In the genomic region with DNA sequence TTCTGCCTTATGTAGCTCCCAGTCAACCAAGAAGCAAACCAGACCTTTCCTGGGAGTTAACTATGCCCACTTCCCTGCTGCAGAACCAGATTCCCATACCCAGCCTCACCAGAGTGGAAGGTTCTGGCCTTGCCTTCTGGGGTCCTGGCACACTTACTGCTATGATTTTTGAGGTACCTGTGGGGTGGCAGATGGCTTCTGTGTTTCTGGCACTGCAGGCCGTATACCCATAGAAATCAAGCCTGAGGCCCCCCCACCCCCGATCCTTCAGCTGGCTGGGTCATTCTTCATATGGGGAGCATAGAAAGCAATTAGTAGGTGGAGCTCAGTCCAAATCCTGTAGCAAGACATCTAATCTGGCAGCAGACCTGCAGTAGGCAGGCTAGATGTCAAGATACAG, we compare ENCODE assay signal across 27 mouse cellular contexts. TPM values are rescaled to one million over a fixed set of nuclear protein-coding genes. Genes with fewer than 3 reads are reported as not detected.
DNase-seq lines count a peak whose midpoint lies in the region; ATAC-seq and TF ChIP-seq lines count a peak whose summit lies in the region.
"Had no signal": no experiment of that assay in that cellular context is flagged by ENCODE, and none has a peak within 500 bp of the region (broad histone marks: within the 10 kb centered on the region; RNA-seq: fewer than 3 reads in every experiment).

No protein-coding gene starts in this region.

- H3K4me3 ChIP-seq in embryonic facial prominence, embryonic 13.5 days, result no peak overlapping the region
- no peak overlapping the region for H3K4me3 ChIP-seq in embryonic facial prominence, embryonic 10.5 days
- no peak overlapping the region for H3K4me3 ChIP-seq in cerebellum, adult 2 months (replicated peaks; ENCODE audit: insufficient read depth, low read depth, low read length)
- H3K4me3 ChIP-seq: erythroblast, embryonic 14.5 days; heart, embryonic 12.5 days; limb, embryonic 12.5 days; liver, embryonic 15.5 days; neural tube, embryonic 13.5 days had no signal

- no peak for DNase-seq in embryonic facial prominence, embryonic 10.5 days (ENCODE audit: low spot score)
- DNase-seq in brain, adult 2 months (ENCODE audit: low read depth, low spot score), result peak; percentile 92
- peak; percentile 51 to 74 for DNase-seq in cerebellum, adult 2 months
- DNase-seq in cerebellum, postnatal 14 days, result peak; percentile 65 to 69
- no peak for DNase-seq in urinary bladder, postnatal 25 days (ENCODE audit: low spot score)
- no peak for DNase-seq in thymus, postnatal 4 days
- DNase-seq in adrenal gland, adult (ENCODE audit: inconsistent age in 2 of 2, low spot score in 1 of 2), result no peak
- DNase-seq: adrenal gland, postnatal 25 days; embryo, embryonic 11 days; forebrain, postnatal 0 days; gastrocnemius, postnatal 10 days; kidney, adult 9 months; kidney, postnatal 10 days; lung, embryonic 14.5 days; lung, postnatal 14 days; right cerebral cortex, postnatal 4 days; thymus, adult 18-20 months; thymus, postnatal 36 days had no signal

- no peak for TF ChIP-seq POLR2A in cerebellum, adult 2 months (IDR thresholded peaks at IDR 0.05; ENCODE audit: borderline replicate concordance, insufficient read depth, low read length)

- H3K27me3 ChIP-seq in embryonic facial prominence, embryonic 13.5 days, result no peaks in the 10 kb centered on the region
- H3K27me3 ChIP-seq in embryonic facial prominence, embryonic 10.5 days (replicated peaks; ENCODE audit: low read depth, poor library complexity, severe bottlenecking), result no peaks in the 10 kb centered on the region
- H3K27me3 ChIP-seq in cerebellum, adult 2 months (ENCODE audit: control insufficient read depth, insufficient read depth, low read length), result no peaks in the 10 kb centered on the region
- H3K27me3 ChIP-seq: heart, embryonic 12.5 days; limb, embryonic 12.5 days; liver, embryonic 15.5 days; neural tube, embryonic 13.5 days had no signal

- WGBS in embryonic facial prominence, embryonic 13.5 days, result 86% methylated on average over 2 of the region's 2 CpGs
- WGBS in embryonic facial prominence, embryonic 10.5 days, result 88% methylated on average over 2 of the region's 2 CpGs
- 7% methylated on average over 2 of the region's 2 CpGs for WGBS in cerebellum, adult 2 months

- H3K4me2 ChIP-seq in embryonic facial prominence, embryonic 13.5 days, result no peak overlapping the region
- H3K4me2 ChIP-seq: heart, embryonic 12.5 days; hindbrain, embryonic 14.5 days; limb, embryonic 12.5 days; liver, embryonic 15.5 days; lung, embryonic 14.5 days; neural tube, embryonic 13.5 days had no signal

- no peak for TF ChIP-seq CTCF in cerebellum, adult 2 months (IDR thresholded peaks at IDR 0.05; ENCODE audit: borderline replicate concordance, insufficient read depth, low read depth, low read length)

- H3K27ac ChIP-seq in embryonic facial prominence, embryonic 13.5 days, result no peak overlapping the region
- H3K27ac ChIP-seq in embryonic facial prominence, embryonic 10.5 days (replicated peaks), result no peak overlapping the region; the same call in 1 of the 2 replicates
- H3K27ac ChIP-seq in cerebellum, adult 2 months (ENCODE audit: insufficient read depth, low read length), result peak overlapping the region; percentile 57
- H3K27ac ChIP-seq: hindbrain, embryonic 14.5 days; limb, embryonic 12.5 days; liver, embryonic 15.5 days; neural tube, embryonic 13.5 days; stomach, postnatal 0 days had no signal

- no peaks in the 10 kb centered on the region for H3K9me3 ChIP-seq in embryonic facial prominence, embryonic 13.5 days
- H3K9me3 ChIP-seq in embryonic facial prominence, embryonic 10.5 days, result no peaks in the 10 kb centered on the region
- H3K9me3 ChIP-seq: heart, embryonic 12.5 days; limb, embryonic 12.5 days; liver, embryonic 15.5 days; neural tube, embryonic 13.5 days had no signal

- peaks cover 3% of the 10 kb centered on the region; the same call in 1 of the 2 replicates for H3K4me1 ChIP-seq in embryonic facial prominence, embryonic 13.5 days
- peaks cover 22% of the 10 kb centered on the region for H3K4me1 ChIP-seq in embryonic facial prominence, embryonic 10.5 days
- H3K4me1 ChIP-seq in cerebellum, adult 2 months (ENCODE audit: control insufficient read depth, insufficient read depth, low read length), result peaks cover 20% of the 10 kb centered on the region
- H3K4me1 ChIP-seq: neural tube, embryonic 13.5 days had no signal

- H3K9ac ChIP-seq in embryonic facial prominence, embryonic 13.5 days, result 0 out of 2 replicates have a peak overlapping the region, but pooled peaks have one; percentile 8
- H3K9ac ChIP-seq: forebrain, postnatal 0 days; heart, embryonic 12.5 days; hindbrain, embryonic 14.5 days; limb, embryonic 12.5 days; liver, embryonic 15.5 days; lung, embryonic 14.5 days; neural tube, embryonic 13.5 days had no signal

- ATAC-seq in embryonic facial prominence, embryonic 13.5 days (ENCODE audit: insufficient number of reproducible peaks, insufficient read depth, low FRiP score, low TSS enrichment, low read depth), result no peak
- ATAC-seq: forebrain, postnatal 0 days; intestine, postnatal 0 days had no signal

- H3K36me3 ChIP-seq in embryonic facial prominence, embryonic 13.5 days, result no peaks in the 10 kb centered on the region
- H3K36me3 ChIP-seq in embryonic facial prominence, embryonic 10.5 days (replicated peaks), result no peaks in the 10 kb centered on the region
- H3K36me3 ChIP-seq: heart, embryonic 12.5 days; limb, embryonic 12.5 days; liver, embryonic 15.5 days had no signal

RNA-seq across cellular contexts. Expression of gene Trpv2, which starts 16.7 kb away (rescaled TPM):
- 3.0 and 3.5 TPM in 2 replicates for polyA plus RNA-seq in embryonic facial prominence, embryonic 13.5 days (2015; fragmentation: Nextera tagmentation; extraction: Ambion mirVana)
- polyA plus RNA-seq in embryonic facial prominence, embryonic 10.5 days (2016; fragmentation: Nextera tagmentation; extraction: Ambion mirVana), result 2.6 and 3.8 TPM in 2 replicates
- 22.0 and 23.7 TPM in 2 replicates for polyA plus RNA-seq in cerebellum, adult 2 months (2012; rRNA removed)

RNA-seq across cellular contexts. Expression of gene Ubb, which starts 40.1 kb away (rescaled TPM):
- 3,261 and 3,547 TPM in 2 replicates for polyA plus RNA-seq in embryonic facial prominence, embryonic 13.5 days (2015; fragmentation: Nextera tagmentation; extraction: Ambion mirVana)
- 3,487 and 3,558 TPM in 2 replicates for polyA plus RNA-seq in embryonic facial prominence, embryonic 10.5 days (2016; fragmentation: Nextera tagmentation; extraction: Ambion mirVana)
- polyA plus RNA-seq in cerebellum, adult 2 months (2012; rRNA removed), result 3,782 and 4,320 TPM in 2 replicates

RNA-seq across cellular contexts. Expression of gene Cenpv, which starts 52.0 kb away (rescaled TPM):
- polyA plus RNA-seq in embryonic facial prominence, embryonic 13.5 days (2015; fragmentation: Nextera tagmentation; extraction: Ambion mirVana), result 35.9 and 41.1 TPM in 2 replicates
- polyA plus RNA-seq in embryonic facial prominence, embryonic 10.5 days (2016; fragmentation: Nextera tagmentation; extraction: Ambion mirVana), result 23.0 and 25.4 TPM in 2 replicates
- 46.7 and 52.4 TPM in 2 replicates for polyA plus RNA-seq in cerebellum, adult 2 months (2012; rRNA removed)

RNA-seq across cellular contexts. Expression of gene Lrrc75a, which starts 57.3 kb away (rescaled TPM):
- polyA plus RNA-seq in embryonic facial prominence, embryonic 13.5 days (2015; fragmentation: Nextera tagmentation; extraction: Ambion mirVana), result 14.0 and 18.4 TPM in 2 replicates
- polyA plus RNA-seq in embryonic facial prominence, embryonic 10.5 days (2016; fragmentation: Nextera tagmentation; extraction: Ambion mirVana), result 11.2 and 12.9 TPM in 2 replicates
- 5.9 and 6.5 TPM in 2 replicates for polyA plus RNA-seq in cerebellum, adult 2 months (2012; rRNA removed)

RNA-seq across cellular contexts. Expression of gene Mmgt2, which starts 57.4 kb away (rescaled TPM):
- polyA plus RNA-seq in embryonic facial prominence, embryonic 13.5 days (2015; fragmentation: Nextera tagmentation; extraction: Ambion mirVana), result 60.4 and 64.0 TPM in 2 replicates
- polyA plus RNA-seq in embryonic facial prominence, embryonic 10.5 days (2016; fragmentation: Nextera tagmentation; extraction: Ambion mirVana), result 41.9 and 44.2 TPM in 2 replicates
- 19.8 and 28.0 TPM in 2 replicates for polyA plus RNA-seq in cerebellum, adult 2 months (2012; rRNA removed)

Comparison
In these comparisons a context has a peak if more than half of its experiments do, and no peak if none do; other contexts are left out.
1. DNase-seq: peak in brain, adult 2 months (single experiment), cerebellum, adult 2 months (2 of 2) and cerebellum, postnatal 14 days (2 of 2); none in embryonic facial prominence, embryonic 10.5 days (single experiment), urinary bladder, postnatal 25 days (single experiment), thymus, postnatal 4 days (single experiment) and adrenal gland, adult (0 of 2).